Mouse (Mus musculus) brain, adult 10 weeks (tissue): ENCODE data around the gene Pheta1. TPM values are rescaled to one million over a fixed set of nuclear protein-coding genes. Genes with fewer than 3 reads are reported as not detected.

Source experiments
- polyA plus RNA-seq: library from polyadenylated mRNA; stranded (reverse); fragments of 350-450 nt; fragmentation: Illumina TruSeq; extraction: RNeasy Lipid Tissue Mini Kit (QIAGEN cat#74804); gene quantifications from one replicate; pipeline ENCODE4 v1.2.3, GENCODE M21; 2015; ENCODE audit warnings: low read depth, low replicate concordance

Pheta1 gene
- 10.8 TPM for polyA plus RNA-seq

GRCm38 (mm10) chr5:121848743-121849142 lies at the start of gene Pheta1:
Gene Pheta1, plus strand, starts transcription at chr5:121848984.

DNA sequence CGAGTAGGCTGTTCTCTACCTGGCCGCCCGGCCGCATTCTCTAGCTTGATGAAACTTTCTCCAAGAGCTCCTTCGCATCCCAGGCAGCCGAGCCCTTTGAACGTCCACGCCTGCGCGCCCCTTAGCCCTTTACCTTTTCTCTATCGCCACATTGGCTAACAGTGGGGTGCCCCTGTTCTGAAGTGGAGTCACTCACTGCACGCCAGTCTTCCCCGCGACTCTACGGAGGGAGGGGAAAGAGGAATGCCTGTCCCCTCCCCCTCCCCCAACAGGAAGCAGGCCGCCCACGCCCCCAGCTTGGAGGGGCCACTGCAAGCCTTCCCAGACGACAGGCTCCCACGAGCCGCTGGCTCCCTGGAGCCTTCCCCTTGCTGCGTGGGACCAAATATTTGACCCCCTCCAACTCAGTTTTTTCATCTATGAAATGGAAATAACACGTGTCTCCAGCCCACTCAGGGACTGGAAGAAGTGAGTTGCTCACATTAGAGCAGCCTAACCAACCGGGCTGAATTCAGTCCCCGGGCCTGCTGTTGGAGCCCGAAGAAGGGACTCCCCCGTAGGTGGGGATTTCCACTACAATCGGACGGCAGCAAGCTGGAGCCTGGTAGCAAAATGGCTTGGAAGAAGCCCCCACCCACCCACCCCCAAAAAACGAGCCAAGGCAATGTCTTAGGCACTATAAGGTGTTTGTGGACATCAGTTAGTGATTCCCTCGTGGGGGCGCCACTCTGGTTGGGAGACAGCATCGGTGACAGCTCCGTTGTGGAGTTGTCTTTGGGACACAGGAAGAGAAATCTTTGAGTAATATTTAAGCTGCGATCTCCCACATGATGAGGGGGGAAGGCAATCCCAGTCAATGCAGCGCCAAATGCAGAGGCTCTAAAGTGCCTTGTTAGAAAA lies 11.1 kb upstream of the Pheta1 start, which contains the start of gene Sh2b3:
TSS of gene Sh2b3 (minus strand) at position 206 of the 900 bp plus-strand sequence.

Other genes with a start within 250 kb of the Pheta1 start
- 3.1 TPM for gene Acad12, start 230.0 kb upstream of the Pheta1 start, polyA plus RNA-seq
- 2.1 TPM for gene Acad10, start 188.5 kb upstream of the Pheta1 start, polyA plus RNA-seq
- gene Brap, start 188.4 kb upstream of the Pheta1 start, polyA plus RNA-seq, result 54.5 TPM
- gene Atxn2, start 137.6 kb upstream of the Pheta1 start, polyA plus RNA-seq, result 130 TPM
- gene Sh2b3, start 11.3 kb upstream of the Pheta1 start, polyA plus RNA-seq, result 12.2 TPM
- 45.2 TPM for gene Cux2, start 201.1 kb downstream of the Pheta1 start, polyA plus RNA-seq